Mouse (Mus musculus) layer of hippocampus, adult 9-11 months (tissue): ENCODE data around the gene Clec5a.
"Not testable (repeated sequence)": the region's sequence is repeated elsewhere in the genome, so short reads cannot be mapped to it uniquely, and the experiment has no call there.

Source experiments
- DNase-seq: peaks from one replicate; pipeline ENCODE4 v3.0.0; 2022

Gene Clec5a

GRCm38 (mm10) chr6:40585645-40586044 lies at the start of gene Clec5a:
Clec5a (minus strand) TSS chr6:40585821.
- DNase-seq = no peak

DNA sequence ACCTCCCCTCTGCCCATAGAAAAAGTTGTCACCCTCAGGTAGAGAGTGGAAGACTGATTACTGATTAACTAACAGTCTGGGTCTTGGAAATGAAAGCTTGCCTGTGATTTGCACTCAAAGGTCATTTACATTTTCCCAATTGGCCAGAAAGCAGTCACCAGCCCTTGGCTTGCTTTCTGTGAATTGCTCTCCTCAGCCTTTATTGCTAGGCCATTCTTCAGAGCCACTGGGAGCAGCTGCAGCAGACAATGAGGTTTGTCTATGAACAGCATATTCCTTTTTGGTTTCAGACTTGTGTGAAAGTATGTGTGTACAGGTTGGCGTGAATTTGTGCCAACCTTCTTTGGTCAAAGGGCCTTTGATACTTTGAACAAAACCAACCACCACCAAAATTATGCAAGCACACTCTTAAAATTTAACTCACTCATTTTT lies 49.0 kb upstream of the Clec5a start:
- no peak for DNase-seq

DNA sequence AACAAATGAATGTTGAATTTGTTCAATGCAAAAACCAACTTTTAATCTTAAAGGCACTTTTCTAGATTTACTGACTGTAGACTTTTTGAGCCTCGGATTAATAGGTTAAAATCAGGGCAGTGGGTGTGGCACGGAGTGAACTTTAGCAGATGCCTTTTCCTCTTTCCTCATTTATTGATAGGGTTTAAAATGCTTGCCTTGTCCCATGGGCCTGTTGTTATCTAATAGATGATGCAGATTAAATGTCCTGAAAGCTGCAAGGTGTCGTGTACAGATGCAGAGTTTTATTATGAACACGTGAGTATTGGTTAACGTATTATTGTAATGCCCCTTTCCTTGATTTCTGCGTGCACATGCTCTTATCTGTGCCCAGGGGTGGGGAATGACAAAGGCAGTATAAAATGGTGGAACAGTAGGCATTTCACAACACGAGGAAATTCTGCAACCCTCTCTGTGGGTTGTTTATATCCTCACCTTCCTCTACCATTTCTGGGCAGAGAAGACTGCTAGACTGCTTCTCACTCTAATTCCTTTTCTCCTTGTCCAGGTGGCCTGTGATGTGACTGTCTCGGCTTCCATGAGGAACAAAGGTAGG lies 42.9 kb upstream of the Clec5a start, which contains the start of gene Mgam:
Mgam (plus strand) TSS at position 426 of the 595 bp plus-strand sequence.
- DNase-seq = no peak

DNA sequence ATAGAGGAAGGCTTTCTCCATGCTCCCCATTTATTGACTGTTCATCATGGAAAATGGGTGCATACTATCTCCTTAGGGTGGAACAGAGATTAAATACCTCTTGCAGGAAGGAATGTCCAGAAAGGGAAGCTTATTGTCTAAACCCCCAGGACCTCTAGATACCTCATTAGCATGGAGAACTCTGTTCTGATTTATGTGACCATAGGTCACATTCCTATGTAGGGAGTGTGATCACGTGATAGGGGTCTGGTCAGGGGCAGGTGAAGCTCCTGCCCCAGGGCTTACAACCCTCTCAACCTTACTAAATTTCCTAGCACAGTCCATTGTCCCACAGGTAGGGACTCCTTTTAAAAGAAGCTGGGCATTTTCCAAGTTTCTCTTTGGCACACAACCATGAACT lies 40.5 kb upstream of the Clec5a start:
- no peak for DNase-seq

DNA sequence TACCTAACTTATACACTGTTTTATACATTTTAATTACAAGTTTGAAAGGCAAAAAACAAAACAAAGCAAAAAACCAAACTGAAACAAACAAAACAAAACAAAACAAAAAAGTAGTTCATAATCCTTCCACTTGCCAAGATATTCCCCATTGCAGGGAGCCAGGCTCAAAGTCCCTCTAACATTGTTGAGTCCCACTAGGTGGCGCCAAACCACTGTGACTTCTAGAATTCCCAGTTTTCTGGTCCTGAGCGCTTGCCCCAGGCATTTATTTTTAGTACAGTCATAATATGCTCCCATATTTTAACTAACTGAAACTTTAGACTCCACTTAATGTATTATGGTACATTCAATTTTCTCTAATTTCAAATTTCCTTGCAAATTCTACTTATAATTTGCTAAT lies 32.3 kb upstream of the Clec5a start:
- peak; percentile 12 for DNase-seq

DNA sequence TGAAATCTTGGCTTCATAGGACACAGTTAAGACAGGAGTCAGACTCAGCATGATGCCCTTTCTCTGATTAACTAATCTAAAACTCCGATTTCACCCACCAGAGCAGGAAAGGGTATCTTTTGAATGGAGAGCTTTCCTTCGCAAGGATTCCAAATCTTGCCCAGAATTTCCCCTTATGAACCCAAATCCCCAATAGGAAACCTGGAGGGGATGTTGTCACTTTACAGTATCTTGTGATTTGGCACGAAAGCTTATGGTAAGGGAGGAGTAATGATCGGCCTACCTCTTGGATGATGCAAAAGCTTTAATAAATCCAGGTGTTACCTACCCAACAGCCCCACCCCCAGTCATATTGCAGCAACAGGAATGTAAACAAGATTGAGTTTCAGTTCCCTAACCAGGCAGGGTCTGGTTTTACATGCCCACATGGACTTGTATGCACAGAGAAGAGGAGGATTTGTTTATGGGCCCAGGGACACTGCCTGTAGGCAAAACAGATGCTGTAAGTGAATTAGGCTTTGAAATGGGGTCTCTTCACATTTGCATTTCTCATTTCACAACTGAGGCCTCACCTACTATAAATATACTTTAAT lies 27.7 kb upstream of the Clec5a start, which contains the start of gene Tas2r138:
Tas2r138 (minus strand) TSS at position 51 of the 593 bp plus-strand sequence.
- DNase-seq = no peak

- peak; percentile 54 for DNase-seq
Observed at GRCm38 (mm10) chr6:40610244-40610643, 24.6 kb upstream of the Clec5a start.

- peak; percentile 57 for DNase-seq
Observed at GRCm38 (mm10) chr6:40607431-40607830, 21.8 kb upstream of the Clec5a start.

DNA sequence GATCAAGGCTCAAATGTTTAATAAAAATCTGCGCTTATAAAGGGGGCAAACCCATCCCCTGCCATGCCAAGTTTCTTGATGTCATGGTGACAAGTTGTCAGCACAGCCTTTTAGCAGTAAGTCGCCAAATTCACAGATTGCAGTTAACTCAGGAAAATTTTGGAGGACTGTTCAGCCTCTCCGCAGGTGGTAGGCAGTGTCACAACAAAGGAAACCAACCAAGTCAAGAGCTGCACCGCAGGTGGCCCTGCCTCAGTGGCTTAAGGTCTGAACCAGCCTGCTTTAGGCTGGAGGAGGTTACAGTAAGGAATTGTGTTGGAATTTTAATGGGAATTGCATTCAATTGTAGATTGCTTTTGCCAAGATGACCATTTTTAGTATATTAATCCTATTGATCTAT lies 12.9 kb upstream of the Clec5a start:
- not testable (repeated sequence) for DNase-seq

DNA sequence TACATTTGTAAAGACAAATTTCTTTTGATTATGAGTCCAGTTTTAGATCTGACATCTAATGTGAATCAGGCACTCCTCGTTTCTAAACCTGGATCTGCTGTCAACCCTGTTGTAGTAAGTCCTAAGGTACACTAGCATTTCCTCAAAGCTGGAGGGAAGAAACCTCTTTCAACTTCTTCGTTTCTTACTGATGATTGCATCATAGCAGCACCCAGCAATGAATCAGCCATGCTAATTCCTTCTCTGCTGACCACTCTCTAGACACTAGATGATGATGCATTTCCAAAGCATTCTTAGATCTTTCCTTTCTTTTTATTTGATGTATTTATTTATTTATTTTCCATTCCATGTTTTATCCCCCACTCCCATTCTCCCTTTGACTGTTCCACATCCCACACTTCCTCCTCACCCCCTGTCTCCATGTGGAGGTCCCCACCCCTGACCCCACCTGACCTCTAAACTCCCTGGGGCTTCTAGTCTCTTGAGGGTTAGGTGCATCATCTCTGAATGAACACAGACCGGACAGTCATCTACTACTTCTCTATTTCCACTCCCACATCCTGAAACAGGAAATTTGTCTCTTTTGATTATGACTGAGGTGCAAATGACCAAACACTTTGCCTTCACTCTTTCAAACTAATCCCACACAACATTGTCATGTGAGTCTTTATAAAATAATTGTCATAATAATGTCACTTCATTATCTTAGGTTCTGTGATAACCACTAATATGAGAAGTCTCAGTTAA lies 9.4 kb upstream of the Clec5a start:
- DNase-seq = no peak

DNA sequence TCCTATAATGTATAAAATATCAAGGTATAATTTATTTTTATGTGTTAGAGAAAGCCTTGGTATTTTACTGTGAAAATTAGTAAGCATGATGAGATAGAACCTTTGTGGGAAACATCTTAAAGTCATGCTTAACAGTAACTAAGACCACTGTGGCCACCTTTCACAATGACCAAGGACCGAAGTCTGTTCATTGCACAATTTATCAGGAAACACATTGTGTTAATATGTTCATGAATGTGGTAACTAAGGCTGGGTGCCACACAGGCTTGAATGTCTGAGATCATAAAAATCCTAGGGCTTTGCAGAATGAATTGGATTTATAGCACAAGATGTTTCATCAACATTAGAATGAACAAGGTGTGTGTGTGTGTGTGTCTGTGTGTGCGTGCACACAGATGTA lies 2.7 kb upstream of the Clec5a start:
- no peak for DNase-seq

DNA sequence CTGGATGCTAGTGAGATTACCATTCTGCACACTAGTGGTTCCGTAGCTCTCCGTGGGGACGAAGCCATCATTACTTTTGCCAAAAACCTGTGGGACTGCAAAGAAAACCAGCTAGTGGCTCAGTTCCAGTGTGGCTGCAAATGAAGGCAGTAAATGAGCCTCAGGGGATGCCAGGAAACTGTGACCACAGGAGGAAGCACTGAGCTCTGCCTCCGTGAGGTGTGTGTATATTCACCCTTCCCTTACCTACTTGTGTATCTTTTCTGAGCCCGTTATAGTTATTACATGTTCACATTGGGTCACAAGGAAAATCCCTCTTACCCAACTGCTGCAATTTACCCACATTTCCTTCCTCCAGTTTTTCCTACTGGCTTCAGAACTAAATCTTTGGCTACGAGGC lies 1.3 kb downstream of the Clec5a start:
- no peak for DNase-seq

DNA sequence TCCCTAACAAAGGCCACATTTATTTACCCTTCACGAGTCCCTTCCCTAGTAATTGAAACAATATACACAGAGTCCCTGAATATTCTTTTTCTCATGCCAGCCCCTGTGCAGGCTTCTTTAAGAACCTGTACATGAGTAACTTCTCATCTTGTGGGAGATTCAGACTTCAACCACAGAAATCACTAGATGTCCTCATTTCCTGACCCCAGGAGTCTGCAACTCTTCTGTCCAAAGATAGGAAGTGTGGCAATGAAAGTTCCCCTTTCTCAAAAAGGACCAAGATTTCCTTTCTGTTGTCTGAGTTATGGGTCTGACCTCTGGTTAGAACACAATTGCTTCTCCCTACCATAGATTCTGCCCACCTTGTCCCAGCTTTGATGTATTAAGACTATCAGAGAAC lies 9.3 kb downstream of the Clec5a start:
- DNase-seq = peak; percentile 46

- DNase-seq = no peak
Observed at GRCm38 (mm10) chr6:40573618-40574017, 12.0 kb downstream of the Clec5a start.

- DNase-seq = no peak
Observed at GRCm38 (mm10) chr6:40569187-40569586, 16.4 kb downstream of the Clec5a start, which contains the start of gene Olfr460. Olfr460 (plus strand) TSS chr6:40569487.

GRCm38 (mm10) chr6:40554950-40555349 lies 30.7 kb downstream of the Clec5a start, which contains the start of gene Olfr461:
Olfr461 (minus strand) TSS chr6:40555050.
- DNase-seq = no peak

- no peak for DNase-seq
Observed at GRCm38 (mm10) chr6:40544690-40545089, 40.9 kb downstream of the Clec5a start.
